Mouse (Mus musculus) forelimb bud, embryonic 11.5 days (tissue): Measurements from ENCODE around the gene Brox.
A peak's percentile ranks its signal among the peaks of the same experiment; 100 is the strongest.

ENCODE experiments used
- DNase-seq: peaks from one replicate; pipeline ENCODE4 v3.0.0-alpha.2; 2012; ENCODE audit warnings: low read depth, low spot score

The Brox gene

GRCm38 (mm10) chr1:183272867-183273818 lies 23.9 kb downstream of the Brox start:
- peak; percentile 46 for DNase-seq

GRCm38 (mm10) chr1:183267666-183268065 lies 29.4 kb downstream of the Brox start:
- DNase-seq = no peak

- DNase-seq = no peak
Measured at GRCm38 (mm10) chr1:183265921-183266467, 31.1 kb downstream of the Brox start.

- no peak for DNase-seq
Measured at GRCm38 (mm10) chr1:183264145-183265008, 32.7 kb downstream of the Brox start.

- DNase-seq = no peak
Measured at GRCm38 (mm10) chr1:183252574-183252973, 44.5 kb downstream of the Brox start.

GRCm38 (mm10) chr1:183251818-183252217 lies 45.3 kb downstream of the Brox start:
- no peak for DNase-seq

GRCm38 (mm10) chr1:183250612-183251011 lies 46.5 kb downstream of the Brox start:
- no peak for DNase-seq

- no peak for DNase-seq
Measured at GRCm38 (mm10) chr1:183248144-183248543, 48.9 kb downstream of the Brox start.

- DNase-seq = no peak
Measured at GRCm38 (mm10) chr1:183243293-183243692, 53.8 kb downstream of the Brox start.

GRCm38 (mm10) chr1:183237901-183238300 lies 59.2 kb downstream of the Brox start:
- DNase-seq = peak; percentile 29

GRCm38 (mm10) chr1:183236460-183236859 lies 60.6 kb downstream of the Brox start:
- DNase-seq = no peak

GRCm38 (mm10) chr1:183233679-183234174 lies 63.3 kb downstream of the Brox start:
- DNase-seq = no peak

- no peak for DNase-seq
Measured at GRCm38 (mm10) chr1:183232985-183233678, 63.9 kb downstream of the Brox start.

- no peak for DNase-seq
Measured at GRCm38 (mm10) chr1:183227469-183227868, 69.6 kb downstream of the Brox start.
